Mouse (Mus musculus) embryonic fibroblast, embryonic 13.5 days (primary cell): ENCODE measurements at regions not wholly inside any gene's neighbourhood (a gene's known extent, or its start where the extent isn't known, plus 50 kb on each side); places are given as distances from the start of the nearest gene placed in this dataset.

ENCODE experiments used
- CTCF ChIP-seq: IDR thresholded peaks from 2 replicates; pipeline ENCODE4 v1.5.1; 2011; ENCODE audit warnings: mild to moderate bottlenecking, control low read depth, low read length, moderate library complexity, borderline replicate concordance; ENCODE audit not compliant: insufficient read depth
- POLR2A ChIP-seq: IDR thresholded peaks from 2 replicates; pipeline ENCODE4 v1.6.1; 2011; ENCODE audit warnings: low read depth, mild to moderate bottlenecking, control low read depth, low read length, moderate library complexity

GRCm38 (mm10) chr2:9694178-9694577 lies 186.9 kb upstream of the 4930412O13Rik start:
- TF ChIP-seq CTCF (no peak), POLR2A (no peak)
